Mouse (Mus musculus) lung, adult 2 months (tissue): Measurements from ENCODE around the gene Apoo.

Experiments
- CTCF ChIP-seq: fragments of 200-500 bp; IDR thresholded peaks from 2 replicates; pipeline ENCODE4 v1.5.1; 2011; ENCODE audit warnings: mild to moderate bottlenecking, low read length, control low read depth; ENCODE audit not compliant: insufficient read depth
- POLR2A ChIP-seq: fragments of 200-500 bp; IDR thresholded peaks from 2 replicates; pipeline ENCODE4 v1.6.1; 2011; ENCODE audit warnings: low read depth, mild to moderate bottlenecking, control low read depth, low read length, borderline replicate concordance; ENCODE audit errors: extremely low read depth

- TF ChIP-seq CTCF (no peak), POLR2A (no peak)
These were observed 45.6 kb upstream of the Apoo start for GRCm38 (mm10) chrX:94321036-94321902.
